Mouse (Mus musculus): ENCODE results near the gene Etv5. TPM values are rescaled to one million over a fixed set of nuclear protein-coding genes. Genes with fewer than 3 reads are reported as not detected.
"Not testable (repeated sequence)": the region's sequence is repeated elsewhere in the genome, so short reads cannot be mapped to it uniquely, and the experiment has no call there.

Gene Etv5
- polyA plus RNA-seq, 1 experiment from 2014 or later = 17.4 TPM

- ATAC-seq (ENCODE audit: insufficient read depth, low FRiP score) = peak; percentile 56; the same call in 1 of the 2 replicates
- Histone ChIP-seq H3K4me2 (ENCODE audit: low read depth, low read length) (no peak overlapping the region), H3K27me3 (ENCODE audit: control insufficient read depth, insufficient read depth, low read length) (no peaks in the 10 kb centered on the region), H3K9ac (ENCODE audit: low read length) (no peak overlapping the region), H3K4me1 (ENCODE audit: control insufficient read depth, insufficient read depth, low read length) (no peaks in the 10 kb centered on the region), H3K27ac (ENCODE audit: low read length) (no peak overlapping the region), H3K9me3 (replicated peaks; ENCODE audit: control insufficient read depth, low read length) (no peaks in the 10 kb centered on the region), H3K36me3 (ENCODE audit: control insufficient read depth, insufficient read depth, low read length) (no peaks in the 10 kb centered on the region), H3K4me3 (replicated peaks; ENCODE audit: low read length) (no peak overlapping the region)
- 68% methylated on average over 15 of the region's 15 CpGs for WGBS
These were observed 44.2 kb downstream of the Etv5 start for GRCm38 (mm10) chr16:22395093-22395844.

- H3K4me2 ChIP-seq (ENCODE audit: low read depth, low read length) = no peak overlapping the region
These were observed 49.1 kb downstream of the Etv5 start for GRCm38 (mm10) chr16:22390348-22390897.

GRCm38 (mm10) chr16:22389146-22389911 lies 50.2 kb downstream of the Etv5 start:
- Histone ChIP-seq H3K27me3 (ENCODE audit: control insufficient read depth, insufficient read depth, low read length) (no peaks in the 10 kb centered on the region), H3K9ac (ENCODE audit: low read length) (no peak overlapping the region)

More at GRCm38 (mm10) chr16:22390348-22390897, 49.1 kb downstream of the Etv5 start:
- Histone ChIP-seq H3K9ac (ENCODE audit: low read length) (no peak overlapping the region), H3K27me3 (ENCODE audit: control insufficient read depth, insufficient read depth, low read length) (no peaks in the 10 kb centered on the region), H3K36me3 (ENCODE audit: control insufficient read depth, insufficient read depth, low read length) (no peaks in the 10 kb centered on the region), H3K27ac (ENCODE audit: low read length) (no peak overlapping the region), H3K9me3 (replicated peaks; ENCODE audit: control insufficient read depth, low read length) (no peaks in the 10 kb centered on the region), H3K4me3 (replicated peaks; ENCODE audit: low read length) (no peak overlapping the region), H3K4me1 (ENCODE audit: control insufficient read depth, insufficient read depth, low read length) (no peaks in the 10 kb centered on the region)
- WGBS = 64% methylated on average over 9 of the region's 9 CpGs
- no peak for ATAC-seq (ENCODE audit: insufficient read depth, low FRiP score)

GRCm38 (mm10) chr16:22387731-22388130 lies 51.8 kb downstream of the Etv5 start:
- Histone ChIP-seq H3K9ac (ENCODE audit: low read length) (no peak overlapping the region), H3K4me2 (ENCODE audit: low read depth, low read length) (no peak overlapping the region), H3K27ac (ENCODE audit: low read length) (no peak overlapping the region), H3K9me3 (replicated peaks; ENCODE audit: control insufficient read depth, low read length) (no peaks in the 10 kb centered on the region), H3K27me3 (ENCODE audit: control insufficient read depth, insufficient read depth, low read length) (no peaks in the 10 kb centered on the region), H3K4me1 (ENCODE audit: control insufficient read depth, insufficient read depth, low read length) (no peaks in the 10 kb centered on the region), H3K36me3 (ENCODE audit: control insufficient read depth, insufficient read depth, low read length) (no peaks in the 10 kb centered on the region), H3K4me3 (replicated peaks; ENCODE audit: low read length) (no peak overlapping the region)
- 89% methylated on average over 6 of the region's 6 CpGs for WGBS
- ATAC-seq (ENCODE audit: insufficient read depth, low FRiP score) = no peak

More at GRCm38 (mm10) chr16:22389146-22389911, 50.2 kb downstream of the Etv5 start:
- no peaks in the 10 kb centered on the region for H3K4me1 ChIP-seq (ENCODE audit: control insufficient read depth, insufficient read depth, low read length)
- H3K9me3 ChIP-seq (replicated peaks; ENCODE audit: control insufficient read depth, low read length) = no peaks in the 10 kb centered on the region
- no peak overlapping the region for H3K4me3 ChIP-seq (replicated peaks; ENCODE audit: low read length)
- H3K4me2 ChIP-seq (ENCODE audit: low read depth, low read length) = no peak overlapping the region
- H3K36me3 ChIP-seq (ENCODE audit: control insufficient read depth, insufficient read depth, low read length) = no peaks in the 10 kb centered on the region
- no peak for ATAC-seq (ENCODE audit: insufficient read depth, low FRiP score)
- no peak overlapping the region for H3K27ac ChIP-seq (ENCODE audit: low read length)
- 78% methylated on average over 13 of the region's 13 CpGs for WGBS

GRCm38 (mm10) chr16:22382018-22382417 lies 57.5 kb downstream of the Etv5 start:
- H3K9ac ChIP-seq (ENCODE audit: low read length); H3K27me3 ChIP-seq (ENCODE audit: control insufficient read depth, insufficient read depth, low read length); H3K4me2 ChIP-seq (ENCODE audit: low read depth, low read length); H3K36me3 ChIP-seq (ENCODE audit: control insufficient read depth, insufficient read depth, low read length); H3K4me3 ChIP-seq (replicated peaks; ENCODE audit: low read length); H3K27ac ChIP-seq (ENCODE audit: low read length); H3K4me1 ChIP-seq (ENCODE audit: control insufficient read depth, insufficient read depth, low read length); H3K9me3 ChIP-seq (replicated peaks; ENCODE audit: control insufficient read depth, low read length): not testable (repeated sequence)
- ATAC-seq (ENCODE audit: insufficient read depth, low FRiP score) = peak; percentile 58; the same call in 1 of the 2 replicates
- WGBS = 73% methylated on average over 6 of the region's 7 CpGs

- H3K9me3 ChIP-seq (replicated peaks; ENCODE audit: control insufficient read depth, low read length) = no peaks in the 10 kb centered on the region
- no peak overlapping the region for H3K4me2 ChIP-seq (ENCODE audit: low read depth, low read length)
- ATAC-seq (ENCODE audit: insufficient read depth, low FRiP score) = no peak
- H3K4me3 ChIP-seq (replicated peaks; ENCODE audit: low read length) = no peak overlapping the region
- no peak overlapping the region for H3K27ac ChIP-seq (ENCODE audit: low read length)
- H3K36me3 ChIP-seq (ENCODE audit: control insufficient read depth, insufficient read depth, low read length) = no peaks in the 10 kb centered on the region
- no peak overlapping the region for H3K9ac ChIP-seq (ENCODE audit: low read length)
- H3K4me1 ChIP-seq (ENCODE audit: control insufficient read depth, insufficient read depth, low read length) = no peaks in the 10 kb centered on the region
- 82% methylated on average over 8 of the region's 8 CpGs for WGBS
- no peaks in the 10 kb centered on the region for H3K27me3 ChIP-seq (ENCODE audit: control insufficient read depth, insufficient read depth, low read length)
These were observed 58.5 kb downstream of the Etv5 start for GRCm38 (mm10) chr16:22380981-22381380.

- no peak overlapping the region for H3K4me3 ChIP-seq (replicated peaks; ENCODE audit: low read length)
- no peaks in the 10 kb centered on the region for H3K36me3 ChIP-seq (ENCODE audit: control insufficient read depth, insufficient read depth, low read length)
- ATAC-seq (ENCODE audit: insufficient read depth, low FRiP score) = no peak
- no peaks in the 10 kb centered on the region for H3K9me3 ChIP-seq (replicated peaks; ENCODE audit: control insufficient read depth, low read length)
- no peak overlapping the region for H3K4me2 ChIP-seq (ENCODE audit: low read depth, low read length)
- no peak overlapping the region for H3K9ac ChIP-seq (ENCODE audit: low read length)
- H3K27ac ChIP-seq (ENCODE audit: low read length) = no peak overlapping the region
- WGBS = 49% methylated on average over 8 of the region's 8 CpGs
- H3K4me1 ChIP-seq (ENCODE audit: control insufficient read depth, insufficient read depth, low read length) = no peaks in the 10 kb centered on the region
- no peaks in the 10 kb centered on the region for H3K27me3 ChIP-seq (ENCODE audit: control insufficient read depth, insufficient read depth, low read length)
These were observed 59.5 kb downstream of the Etv5 start for GRCm38 (mm10) chr16:22379986-22380385.

GRCm38 (mm10) chr16:22379342-22379741 lies 60.2 kb downstream of the Etv5 start:
- H3K27ac ChIP-seq (ENCODE audit: low read length) = no peak overlapping the region
- H3K4me2 ChIP-seq (ENCODE audit: low read depth, low read length) = no peak overlapping the region
- no peak overlapping the region for H3K4me3 ChIP-seq (replicated peaks; ENCODE audit: low read length)
- 88% methylated on average over 4 of the region's 4 CpGs for WGBS
- no peaks in the 10 kb centered on the region for H3K4me1 ChIP-seq (ENCODE audit: control insufficient read depth, insufficient read depth, low read length)
- no peaks in the 10 kb centered on the region for H3K9me3 ChIP-seq (replicated peaks; ENCODE audit: control insufficient read depth, low read length)
- no peak for ATAC-seq (ENCODE audit: insufficient read depth, low FRiP score)
- no peak overlapping the region for H3K9ac ChIP-seq (ENCODE audit: low read length)
- H3K36me3 ChIP-seq (ENCODE audit: control insufficient read depth, insufficient read depth, low read length) = no peaks in the 10 kb centered on the region
- H3K27me3 ChIP-seq (ENCODE audit: control insufficient read depth, insufficient read depth, low read length) = no peaks in the 10 kb centered on the region

- no peaks in the 10 kb centered on the region for H3K27me3 ChIP-seq (ENCODE audit: control insufficient read depth, insufficient read depth, low read length)
- no peaks in the 10 kb centered on the region for H3K9me3 ChIP-seq (replicated peaks; ENCODE audit: control insufficient read depth, low read length)
- no peaks in the 10 kb centered on the region for H3K4me1 ChIP-seq (ENCODE audit: control insufficient read depth, insufficient read depth, low read length)
- no peak overlapping the region for H3K27ac ChIP-seq (ENCODE audit: low read length)
- H3K36me3 ChIP-seq (ENCODE audit: control insufficient read depth, insufficient read depth, low read length) = no peaks in the 10 kb centered on the region
- no peak overlapping the region for H3K4me3 ChIP-seq (replicated peaks; ENCODE audit: low read length)
- WGBS = 51% methylated on average over 3 of the region's 3 CpGs
- no peak for ATAC-seq (ENCODE audit: insufficient read depth, low FRiP score)
- no peak overlapping the region for H3K4me2 ChIP-seq (ENCODE audit: low read depth, low read length)
- H3K9ac ChIP-seq (ENCODE audit: low read length) = no peak overlapping the region
These were observed 61.8 kb downstream of the Etv5 start for GRCm38 (mm10) chr16:22377714-22378113.
